Mouse (Mus musculus): ENCODE data around the gene Eri2. TPM values are rescaled to one million over a fixed set of nuclear protein-coding genes. Genes with fewer than 3 reads are reported as not detected.

Eri2 gene
- 15.5 and 21.6 TPM in 2 replicates for total RNA-seq (2015; ENCODE audit: low replicate concordance)
- total RNA-seq (2017; ENCODE audit: low replicate concordance), result 9.4 and 24.1 TPM in 2 replicates

DNA sequence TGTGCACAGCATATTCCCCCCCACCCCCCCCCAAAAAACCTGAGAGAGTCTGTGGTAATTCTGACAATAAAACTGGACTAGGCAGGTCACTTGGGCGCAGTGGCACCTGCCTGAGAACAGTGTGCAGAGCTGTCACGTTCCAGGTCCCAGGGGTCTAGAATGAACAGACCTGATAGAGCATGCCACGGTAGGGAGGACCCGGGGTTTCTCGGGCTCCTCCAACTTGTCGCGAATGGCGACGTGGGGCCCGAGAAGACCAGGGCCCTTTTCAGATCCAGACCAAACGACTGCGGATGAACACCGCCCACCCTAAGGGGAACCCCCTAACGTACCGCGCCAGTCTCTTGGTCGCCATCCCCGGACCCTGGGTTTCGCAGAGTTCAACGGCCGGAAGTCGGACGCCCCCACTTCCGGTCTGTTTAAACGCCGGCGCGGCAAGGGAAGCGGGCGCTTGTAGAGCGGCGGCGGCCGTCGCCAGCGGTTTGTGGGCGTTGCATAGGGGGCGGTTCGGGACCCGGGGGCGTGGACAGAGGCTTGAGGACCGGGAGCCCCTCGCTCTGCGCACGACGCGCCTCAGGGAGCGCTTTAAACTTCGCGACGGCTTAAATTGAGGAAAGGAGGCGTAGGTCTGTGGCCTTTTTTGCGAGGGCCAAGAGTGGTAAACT is at the start of gene Eri2, which contains the start of gene Rexo5:
TSS of gene Eri2 (minus strand) at position 473 of the 665 bp plus-strand sequence.
TSS of gene Rexo5 (plus strand) at position 421 of the 665 bp plus-strand sequence.
- peak; percentile 97 for ATAC-seq (replicated peaks; ENCODE audit: low FRiP score, poor library complexity, severe bottlenecking)

DNA sequence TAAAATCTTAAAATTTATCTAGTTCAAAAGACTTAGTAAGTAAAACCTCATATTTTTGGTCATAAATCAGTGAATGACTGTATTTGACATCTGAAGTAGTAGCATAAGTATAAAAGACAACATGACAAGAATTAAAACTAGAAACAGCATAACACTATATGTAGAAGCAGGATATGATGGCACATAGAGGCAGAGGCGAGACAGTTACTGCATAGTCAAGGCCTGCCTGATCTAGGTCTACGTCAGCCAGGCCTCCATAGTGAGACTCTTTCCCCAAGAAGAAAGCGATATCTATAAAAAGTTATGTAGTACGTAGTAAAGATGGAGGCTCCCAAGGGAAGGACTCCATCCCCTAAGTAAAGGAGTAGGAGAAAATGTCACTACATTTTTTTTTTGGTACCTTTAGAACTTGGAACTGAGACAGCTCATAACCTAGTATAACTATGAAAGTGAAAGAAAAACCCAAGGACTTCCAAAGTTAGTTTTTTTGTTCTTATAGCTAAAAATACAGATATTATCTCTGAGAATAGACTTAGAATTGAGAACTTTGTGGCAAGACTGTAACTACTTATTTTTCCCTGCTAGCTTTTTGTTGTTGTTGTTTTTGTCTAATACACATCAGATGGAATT is 48.1 kb upstream of the Eri2 start:
- ATAC-seq (replicated peaks; ENCODE audit: low FRiP score, poor library complexity, severe bottlenecking), result no peak

DNA sequence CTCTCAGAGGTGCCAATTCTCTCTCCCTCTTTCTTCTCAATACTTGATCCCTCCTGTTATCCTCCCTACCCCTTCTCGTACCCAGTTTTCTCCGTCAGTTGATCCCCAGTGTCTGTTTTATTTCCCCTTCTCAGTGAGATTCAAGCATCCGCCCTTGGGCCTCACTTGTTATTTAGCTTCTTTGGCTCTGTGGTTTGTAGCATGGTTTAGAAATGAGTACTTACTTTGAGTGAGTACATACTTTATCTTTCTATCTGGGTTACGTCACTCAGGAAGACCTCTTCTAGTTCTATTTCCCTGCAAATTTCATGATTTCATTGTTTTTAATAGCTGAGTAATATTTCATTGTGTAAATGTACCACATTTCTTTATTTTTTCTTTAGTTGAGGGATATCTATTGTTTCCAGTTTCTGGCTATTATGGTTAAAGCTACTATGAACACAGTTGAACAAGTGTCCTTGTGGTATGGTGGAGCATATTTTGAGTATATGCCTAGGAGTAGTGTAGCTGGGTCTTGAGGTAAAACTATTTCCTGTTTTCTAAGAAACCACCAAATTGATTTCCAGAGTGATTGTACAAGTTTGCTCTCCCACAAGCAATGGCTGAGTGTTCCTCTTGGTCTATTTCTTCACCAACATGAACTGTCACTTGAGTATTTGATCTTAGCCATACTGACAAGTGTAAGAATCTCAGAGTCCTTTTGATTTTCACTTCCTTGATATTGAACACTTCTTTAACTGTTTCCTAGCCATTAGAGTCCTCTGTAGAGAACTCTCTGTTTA is 42.3 kb upstream of the Eri2 start:
- no peak for ATAC-seq (replicated peaks; ENCODE audit: low FRiP score, poor library complexity, severe bottlenecking)

DNA sequence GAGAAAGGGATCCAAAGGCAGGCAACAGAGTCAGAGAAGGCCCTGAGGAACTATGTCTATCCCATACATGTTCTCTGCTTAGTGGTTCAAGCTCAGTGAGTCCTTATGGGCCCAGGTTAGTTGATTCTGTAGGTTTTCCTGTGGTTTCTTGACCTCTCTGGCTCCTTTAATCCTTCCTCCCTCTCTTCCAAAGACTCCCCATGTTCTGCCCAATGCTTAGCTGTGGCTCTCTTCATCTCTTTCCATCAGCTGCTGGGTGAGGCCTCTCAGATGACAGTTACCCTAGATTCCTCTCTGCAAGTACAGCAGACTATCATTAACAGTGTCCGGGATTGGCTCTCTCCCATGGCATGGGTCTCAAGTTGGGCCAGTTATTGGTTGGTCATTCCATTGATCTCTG is 41.5 kb upstream of the Eri2 start:
- no peak for ATAC-seq (replicated peaks; ENCODE audit: low FRiP score, poor library complexity, severe bottlenecking)

DNA sequence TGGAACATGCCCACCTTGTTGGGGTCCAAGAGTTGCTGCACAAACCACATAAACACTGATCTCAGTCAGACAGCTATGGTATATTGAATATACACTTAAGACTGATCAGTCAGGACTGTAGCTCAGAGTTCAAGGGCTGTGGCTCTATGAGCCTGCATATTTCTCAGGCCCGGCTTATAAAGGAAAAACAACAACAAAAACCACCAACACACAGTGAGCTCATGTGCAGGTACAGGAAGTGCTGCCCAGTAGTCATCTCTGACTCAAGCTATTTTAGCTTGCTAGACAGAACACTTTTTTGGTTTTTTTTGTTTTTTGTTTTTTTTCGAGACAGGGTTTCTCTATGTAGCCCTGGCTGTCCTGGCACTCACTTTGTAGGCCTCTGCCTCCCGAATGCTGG is 14.9 kb upstream of the Eri2 start:
- no peak for ATAC-seq (replicated peaks; ENCODE audit: low FRiP score, poor library complexity, severe bottlenecking)

DNA sequence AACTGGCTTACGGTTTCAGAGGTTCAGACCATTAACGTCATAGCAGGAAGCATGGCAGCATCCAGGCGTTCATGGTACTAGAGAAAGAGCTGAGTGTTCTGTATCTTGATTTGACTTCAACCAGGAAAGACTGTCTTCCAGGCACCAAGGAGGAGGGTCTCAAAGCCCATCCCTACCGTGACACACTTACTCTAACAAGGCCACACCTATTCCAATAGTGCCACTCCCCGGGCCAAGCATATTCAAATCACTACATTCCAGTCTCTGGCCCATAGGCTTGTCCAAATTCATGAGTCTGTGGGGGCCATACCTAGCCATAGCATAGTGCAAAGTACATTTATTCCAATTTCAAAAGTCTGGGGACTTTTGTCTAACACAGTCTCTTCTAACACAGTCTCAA is 13.5 kb upstream of the Eri2 start:
- ATAC-seq (replicated peaks; ENCODE audit: low FRiP score, poor library complexity, severe bottlenecking), result no peak

DNA sequence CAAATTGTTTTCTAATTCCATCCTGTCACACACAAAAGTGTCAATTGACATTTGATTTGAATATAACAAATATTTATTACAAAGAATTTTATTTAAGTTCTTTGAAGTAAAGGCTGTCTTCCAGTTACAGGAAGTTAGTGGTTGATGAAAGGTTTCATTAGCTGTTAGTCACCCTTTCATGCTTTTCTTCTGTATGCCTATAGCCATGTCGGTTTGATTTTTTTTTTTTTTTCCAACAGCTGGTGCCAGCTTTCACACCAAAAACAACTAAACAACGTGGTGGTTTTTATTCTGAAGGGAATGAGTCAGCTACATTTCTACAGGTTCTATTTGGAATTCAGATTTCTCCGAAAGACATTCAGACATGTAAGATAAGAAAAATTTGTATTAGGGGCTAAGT is 7.1 kb upstream of the Eri2 start:
- ATAC-seq (replicated peaks; ENCODE audit: low FRiP score, poor library complexity, severe bottlenecking), result no peak

DNA sequence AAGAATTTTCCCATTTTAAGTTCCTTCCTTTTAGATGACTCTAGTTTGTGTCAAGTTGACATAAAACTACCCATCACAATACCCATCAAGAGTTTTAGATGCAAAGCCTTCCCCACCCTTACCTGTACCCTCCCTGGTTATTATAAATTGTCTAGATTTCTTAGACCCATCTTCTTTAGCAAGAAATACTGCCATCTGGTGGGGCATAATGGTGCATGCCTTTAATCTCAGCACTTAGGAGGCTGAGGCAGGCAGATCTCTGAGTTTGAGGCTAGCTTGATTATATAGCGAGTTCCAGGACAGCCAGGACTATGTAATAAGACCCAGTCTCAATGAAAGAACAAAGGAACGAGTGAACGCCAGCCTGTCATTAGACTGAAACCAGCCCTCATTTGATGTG is 6.6 kb upstream of the Eri2 start:
- ATAC-seq (replicated peaks; ENCODE audit: low FRiP score, poor library complexity, severe bottlenecking), result no peak

DNA sequence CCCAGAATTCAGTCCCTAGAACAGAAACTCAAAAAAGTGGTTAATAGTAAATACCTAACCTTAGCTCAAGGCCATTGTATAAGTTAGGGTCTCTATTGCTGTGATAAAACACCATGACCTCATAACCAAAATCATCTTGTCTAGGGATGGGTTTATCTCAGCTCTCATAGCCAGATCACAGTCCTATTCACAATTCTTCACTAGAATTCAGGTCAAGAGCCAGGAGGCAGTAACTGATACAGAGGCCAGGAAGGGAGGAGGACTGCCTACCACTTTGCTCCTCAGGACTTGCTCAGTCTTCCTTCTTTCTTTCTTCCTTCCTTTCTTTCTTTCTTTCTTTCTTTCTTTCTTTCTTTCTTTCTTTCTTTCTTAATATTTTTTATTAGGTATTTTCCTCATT is 1.5 kb upstream of the Eri2 start:
- ATAC-seq (replicated peaks; ENCODE audit: low FRiP score, poor library complexity, severe bottlenecking), result no peak

DNA sequence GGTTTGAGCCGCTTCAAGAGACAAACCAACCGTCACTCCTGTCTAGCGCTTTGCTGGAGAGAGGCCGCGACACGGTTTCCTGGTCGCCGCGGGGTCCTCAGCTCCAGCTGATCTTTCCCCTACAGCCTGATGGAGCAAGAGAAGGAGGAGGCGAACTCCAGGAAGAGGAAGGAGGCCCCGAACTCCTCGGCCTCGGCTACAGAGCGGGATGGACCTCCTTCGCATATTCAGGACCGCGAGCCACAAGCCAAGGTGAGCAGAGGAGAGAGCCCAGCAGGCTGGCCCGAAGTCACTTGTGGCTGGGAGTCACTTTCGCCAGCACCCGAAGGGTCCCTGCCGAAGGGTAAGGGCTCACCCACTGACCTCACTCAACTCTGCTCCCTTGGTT is 387 bp upstream of the Eri2 start:
- peak; percentile 79 for ATAC-seq (replicated peaks; ENCODE audit: low FRiP score, poor library complexity, severe bottlenecking)

DNA sequence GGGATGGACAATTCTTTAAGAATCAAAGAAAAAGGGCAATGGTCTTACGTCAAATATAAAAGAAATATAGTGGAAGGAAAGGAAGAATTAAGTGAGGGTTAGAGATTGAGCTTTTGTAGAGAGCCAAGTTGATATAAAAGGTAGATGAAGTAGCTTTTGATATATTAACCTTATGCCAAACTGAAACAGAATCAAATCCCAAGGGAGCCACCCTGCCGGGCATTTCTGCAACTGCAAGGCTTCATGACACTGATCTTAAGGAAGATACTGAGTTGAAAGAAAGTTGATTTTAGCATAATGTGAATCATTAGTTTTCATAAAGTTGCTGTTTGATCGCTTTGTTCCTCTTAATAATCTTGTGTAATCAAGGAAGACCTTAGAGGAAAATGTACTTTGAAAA is 4.8 kb downstream of the Eri2 start:
- no peak for ATAC-seq (replicated peaks; ENCODE audit: low FRiP score, poor library complexity, severe bottlenecking)

DNA sequence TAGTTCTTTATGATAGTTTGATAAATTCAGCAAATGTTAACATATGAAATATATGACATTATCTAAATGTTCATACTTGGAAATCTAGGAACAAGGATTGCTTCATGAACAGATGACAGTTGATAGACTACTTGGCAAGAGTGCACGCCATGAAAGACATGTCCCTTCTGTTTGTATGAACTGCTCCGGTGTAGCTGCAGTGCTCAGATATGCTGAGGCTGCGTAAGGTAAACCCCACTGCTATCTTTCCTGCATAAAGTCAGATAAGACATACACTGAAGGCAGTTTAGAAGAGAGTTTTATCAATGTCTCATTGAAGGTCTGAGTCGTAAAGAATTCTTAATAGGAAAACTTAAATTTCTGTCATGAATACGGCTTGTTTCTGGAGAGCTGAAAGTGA is 8.9 kb downstream of the Eri2 start:
- ATAC-seq (replicated peaks; ENCODE audit: low FRiP score, poor library complexity, severe bottlenecking), result peak; percentile 79

DNA sequence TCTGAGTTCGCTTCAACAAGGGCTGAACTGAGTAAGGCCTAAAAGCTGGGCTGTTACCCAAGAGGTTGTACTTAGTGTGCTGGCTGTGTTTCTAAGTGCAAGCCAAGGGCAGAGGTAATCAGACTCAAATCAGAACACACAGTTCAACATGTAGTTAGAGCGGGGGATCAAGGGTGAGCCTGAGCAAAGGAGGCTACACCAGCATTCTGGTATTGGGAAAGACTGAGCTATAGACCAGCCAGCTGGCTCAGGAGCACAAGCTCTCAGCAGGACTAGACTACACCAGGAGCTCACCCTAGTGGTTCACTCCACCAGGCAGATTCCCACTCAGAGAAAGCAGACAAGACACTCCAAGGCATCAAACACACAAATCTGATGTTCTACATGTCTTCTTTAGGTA is 10.4 kb downstream of the Eri2 start:
- no peak for ATAC-seq (replicated peaks; ENCODE audit: low FRiP score, poor library complexity, severe bottlenecking)

DNA sequence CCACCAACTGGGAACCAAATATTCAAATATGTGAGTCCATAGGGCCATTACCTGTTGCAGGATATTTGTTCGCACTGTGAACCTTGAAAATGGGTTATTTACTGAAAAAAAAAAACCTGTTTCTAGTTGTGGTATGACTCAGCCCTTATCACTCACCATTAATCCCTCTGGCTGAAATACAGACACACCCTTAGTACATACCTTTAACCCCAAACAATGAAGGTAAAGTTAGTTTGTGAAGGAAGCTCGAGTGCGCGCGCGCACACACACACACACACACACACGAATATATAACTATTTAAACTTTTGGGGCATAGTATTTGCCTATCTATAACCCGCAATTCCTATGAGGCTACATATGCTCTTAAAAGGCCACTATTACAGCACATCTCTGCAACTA is 24.0 kb downstream of the Eri2 start:
- ATAC-seq (replicated peaks; ENCODE audit: low FRiP score, poor library complexity, severe bottlenecking), result no peak

DNA sequence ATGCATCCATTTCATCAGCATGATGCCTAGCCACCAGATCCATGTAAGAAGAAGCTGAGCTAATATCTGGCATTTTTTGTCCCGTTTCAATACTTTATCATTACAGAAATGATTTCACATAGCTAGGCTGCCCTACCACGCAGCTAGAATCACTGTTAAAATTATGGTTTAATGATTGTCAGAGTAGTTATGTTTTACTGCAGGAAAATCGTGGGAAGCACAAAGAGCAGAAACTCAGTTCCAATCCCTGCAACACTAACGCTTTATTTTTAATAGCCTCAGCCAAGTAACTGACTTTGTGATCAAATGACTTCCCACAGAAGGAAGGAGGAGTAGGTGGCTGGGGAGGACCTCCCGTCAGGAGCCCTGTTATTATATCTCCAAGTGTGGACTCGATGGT is 26.9 kb downstream of the Eri2 start:
- no peak for ATAC-seq (replicated peaks; ENCODE audit: low FRiP score, poor library complexity, severe bottlenecking)

DNA sequence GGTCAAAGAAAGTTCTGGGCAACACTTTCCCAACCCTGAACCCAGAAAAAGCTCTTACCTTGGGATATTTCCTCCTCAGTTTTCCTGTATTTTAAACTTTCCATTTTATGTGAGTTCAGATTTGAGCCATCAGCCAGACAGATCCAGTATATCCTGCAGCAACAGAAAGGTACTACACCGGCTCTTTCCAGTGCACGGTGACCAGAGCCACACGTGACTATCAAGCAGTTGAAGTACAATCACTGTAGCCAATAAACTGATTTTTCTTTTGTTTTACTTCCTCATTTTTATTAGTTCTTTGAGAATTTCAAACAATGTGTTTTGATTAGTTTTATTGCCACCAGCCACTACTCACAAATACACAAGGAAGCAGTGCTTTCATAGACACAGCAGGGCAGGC is 29.5 kb downstream of the Eri2 start:
- ATAC-seq (replicated peaks; ENCODE audit: low FRiP score, poor library complexity, severe bottlenecking), result no peak

DNA sequence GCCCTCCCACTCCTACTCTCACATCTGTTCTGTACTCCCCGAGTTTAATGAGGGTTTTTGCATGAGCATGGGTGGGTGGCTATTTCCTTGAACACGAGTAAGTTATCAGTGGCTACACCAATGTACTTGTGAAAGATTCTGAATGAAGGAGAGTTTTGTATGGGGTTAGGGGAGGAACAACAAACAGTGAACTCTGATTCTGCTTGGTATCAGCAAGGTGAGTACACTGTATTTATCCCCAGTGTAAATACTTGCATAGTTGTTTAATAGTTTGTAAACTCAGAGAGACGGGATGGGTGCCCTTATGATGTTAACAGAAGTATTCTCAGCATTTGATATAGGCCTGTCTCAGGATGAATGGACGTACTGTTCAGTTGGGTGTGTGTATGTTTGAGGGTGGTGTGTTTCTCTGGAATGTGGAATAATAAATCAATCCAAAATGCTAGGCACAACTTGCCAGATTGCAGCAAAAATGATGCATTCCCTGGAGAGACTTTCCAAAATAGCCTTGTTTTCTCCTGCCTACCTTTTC is 31.6 kb downstream of the Eri2 start:
- no peak for ATAC-seq (replicated peaks; ENCODE audit: low FRiP score, poor library complexity, severe bottlenecking)

DNA sequence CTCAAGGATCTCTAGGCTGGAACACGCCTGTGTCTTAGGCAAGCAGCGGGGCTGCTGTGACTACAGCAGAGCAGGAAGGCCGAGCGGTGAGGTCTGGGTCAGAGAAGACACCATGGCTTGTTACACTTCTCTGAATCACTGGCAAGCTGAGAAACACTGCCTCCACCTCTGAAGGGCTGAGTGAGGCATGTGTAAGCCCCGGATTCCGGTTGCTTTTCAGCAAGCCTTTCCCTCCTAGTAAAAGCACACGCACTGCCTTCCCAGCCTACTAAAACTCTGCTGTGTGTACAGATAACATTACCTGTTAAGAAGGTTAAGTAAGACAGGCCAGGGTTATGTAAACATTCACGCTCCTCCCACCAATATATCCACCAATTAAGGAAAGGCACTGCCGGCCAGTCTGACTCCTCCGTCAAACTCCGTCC is 33.3 kb downstream of the Eri2 start, which contains the start of gene Acsm3:
TSS of gene Acsm3 (plus strand) at position 397 of the 425 bp plus-strand sequence.
- ATAC-seq (replicated peaks; ENCODE audit: low FRiP score, poor library complexity, severe bottlenecking), result no peak

DNA sequence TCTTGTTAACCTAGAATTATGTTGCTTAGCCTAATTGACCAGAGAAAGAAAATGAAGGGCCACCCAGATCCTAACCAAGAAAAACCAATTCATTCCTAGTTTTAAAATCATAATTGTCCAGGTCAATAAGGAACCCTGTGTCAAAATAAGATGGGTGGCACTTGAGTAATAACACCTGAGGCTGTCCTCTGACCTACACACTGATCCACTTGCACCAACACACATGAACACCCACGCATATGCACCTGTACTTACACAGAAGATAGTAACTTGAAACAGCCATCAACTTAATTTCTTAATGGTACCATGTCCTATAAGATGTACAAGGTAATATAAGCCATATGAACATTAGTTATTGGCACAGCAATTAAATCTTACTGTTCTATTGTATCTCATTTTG is 40.2 kb downstream of the Eri2 start:
- ATAC-seq (replicated peaks; ENCODE audit: low FRiP score, poor library complexity, severe bottlenecking), result no peak

DNA sequence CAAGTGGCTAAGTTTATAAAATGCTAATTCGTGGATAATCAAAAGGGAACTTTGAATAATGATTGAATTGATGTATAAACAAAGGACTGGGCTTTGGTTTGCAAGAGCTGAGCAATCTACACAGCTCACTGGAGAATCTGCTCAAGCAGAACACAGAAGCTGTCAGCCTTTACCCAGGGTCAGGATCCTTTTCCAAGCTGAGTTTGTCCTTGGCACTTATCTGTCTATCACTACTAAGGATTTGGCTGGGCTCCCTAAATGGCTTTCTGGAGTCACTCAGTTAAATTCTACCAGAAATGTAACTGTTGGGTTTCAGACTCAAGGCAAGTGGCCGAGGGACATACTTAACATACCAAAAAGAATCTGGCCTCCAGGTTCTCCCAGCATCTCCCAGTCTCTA is 43.9 kb downstream of the Eri2 start:
- ATAC-seq (replicated peaks; ENCODE audit: low FRiP score, poor library complexity, severe bottlenecking), result no peak

DNA sequence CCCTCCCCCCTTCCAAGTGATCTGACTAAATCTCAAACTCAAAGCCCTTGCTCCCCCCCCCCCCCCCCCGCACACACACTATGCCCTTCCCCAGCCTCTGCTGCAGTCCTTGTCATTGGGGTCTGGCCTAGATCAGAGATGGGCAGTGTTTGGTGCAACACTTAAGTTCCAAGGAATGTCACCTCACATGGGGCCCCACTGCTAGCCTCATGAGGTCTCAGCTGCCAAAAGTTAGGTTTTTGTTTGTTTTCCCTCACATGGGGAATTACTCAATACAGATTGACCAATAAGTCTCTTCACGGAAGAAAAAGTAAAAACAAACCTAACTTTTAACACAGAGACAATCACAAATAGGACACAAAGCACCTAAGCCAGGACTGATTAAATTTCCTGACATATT is 45.1 kb downstream of the Eri2 start:
- no peak for ATAC-seq (replicated peaks; ENCODE audit: low FRiP score, poor library complexity, severe bottlenecking)
